Mouse (Mus musculus): Measurements from ENCODE around the gene Atad2b. TPM values are rescaled to one million over a fixed set of nuclear protein-coding genes. Genes with fewer than 3 reads are reported as not detected.

Atad2b gene
- polyA plus RNA-seq, 1 experiment from 2014 or later = 7.7 TPM

DNA sequence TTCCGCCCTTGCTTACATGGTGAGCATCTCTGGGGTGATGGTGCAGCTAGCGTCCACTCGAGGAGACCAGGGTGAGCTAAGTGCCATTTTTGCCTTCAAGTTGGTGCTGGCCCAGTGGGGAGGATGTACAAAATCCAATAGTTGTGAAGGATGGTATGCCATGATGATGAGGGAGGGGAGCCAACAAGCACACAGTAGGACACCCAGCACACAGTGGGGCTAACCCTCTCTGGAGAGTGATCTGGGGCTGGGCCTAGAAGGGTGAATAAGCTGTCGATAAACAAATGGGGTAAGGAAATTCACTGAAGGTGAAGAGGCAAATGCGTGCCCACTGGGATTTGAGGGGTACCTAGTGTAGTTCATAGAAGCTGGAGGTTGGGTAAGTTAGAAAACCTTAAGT is 167.6 kb downstream of the Atad2b start:
- H3K27ac ChIP-seq (ENCODE audit: low read length) = no peak overlapping the region
- H3K4me1 ChIP-seq (replicated peaks; ENCODE audit: control insufficient read depth, insufficient read depth, low read length) = peaks cover 7% of the 10 kb centered on the region
- no peaks in the 10 kb centered on the region for H3K9me3 ChIP-seq (ENCODE audit: control insufficient read depth, low read length)
- no peaks in the 10 kb centered on the region for H3K36me3 ChIP-seq (ENCODE audit: control insufficient read depth, insufficient read depth, low read length)
- WGBS = 91% methylated on average over 5 of the region's 5 CpGs
- no peak for ATAC-seq (ENCODE audit: low read depth)
- H3K27me3 ChIP-seq (ENCODE audit: control insufficient read depth, insufficient read depth, low read depth, low read length) = no peaks in the 10 kb centered on the region
- no peak overlapping the region for H3K4me2 ChIP-seq (ENCODE audit: low read depth, low read length)
- H3K9ac ChIP-seq (ENCODE audit: low read length) = no peak overlapping the region
- H3K4me3 ChIP-seq (ENCODE audit: low read length) = no peak overlapping the region

DNA sequence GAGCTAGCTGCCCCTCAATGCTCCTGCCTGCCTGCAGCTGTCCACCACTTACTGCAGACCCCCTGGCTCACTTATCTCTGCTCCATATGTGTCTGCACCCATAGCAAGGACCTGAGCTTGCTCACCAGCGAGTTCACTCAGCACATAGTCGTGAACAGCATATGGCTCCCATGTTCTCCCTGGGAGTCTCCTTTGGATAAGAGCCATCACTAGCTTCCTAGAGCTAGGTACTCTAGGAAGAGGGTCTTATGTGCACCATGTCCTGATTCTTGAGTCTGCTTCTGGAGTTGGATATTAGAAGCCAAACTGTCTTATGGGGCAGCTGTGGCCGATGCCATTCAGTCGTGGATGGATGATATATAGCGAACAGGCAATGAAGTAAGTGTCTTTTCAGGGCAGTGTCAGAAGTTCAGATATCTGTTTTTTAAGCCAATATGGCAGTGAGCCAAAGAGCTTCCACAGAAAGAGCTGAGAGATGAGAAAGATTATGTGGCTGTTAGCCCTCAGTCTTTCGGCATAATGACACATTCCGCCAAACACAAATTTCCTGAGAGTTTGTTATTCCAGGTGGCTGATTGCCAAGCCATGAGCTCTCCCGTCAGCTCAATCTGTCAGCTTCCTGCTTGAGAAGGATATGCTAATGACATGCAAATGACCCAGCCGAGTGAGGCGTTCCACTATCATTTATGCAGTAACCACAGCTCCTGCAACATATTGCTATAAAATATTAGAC is 170.8 kb downstream of the Atad2b start:
- H3K27ac ChIP-seq (ENCODE audit: low read length) = no peak overlapping the region
- ATAC-seq (ENCODE audit: low read depth) = peak; percentile 86

GRCm38 (mm10) chr12:5088639-5089038 is 171.5 kb downstream of the Atad2b start:
- Histone ChIP-seq H3K36me3 (ENCODE audit: control insufficient read depth, insufficient read depth, low read length) (no peaks in the 10 kb centered on the region), H3K27ac (ENCODE audit: low read length) (no peak overlapping the region), H3K9me3 (ENCODE audit: control insufficient read depth, low read length) (no peaks in the 10 kb centered on the region), H3K4me3 (ENCODE audit: low read length) (no peak overlapping the region), H3K4me1 (replicated peaks; ENCODE audit: control insufficient read depth, insufficient read depth, low read length) (peaks cover 7% of the 10 kb centered on the region), H3K4me2 (ENCODE audit: low read depth, low read length) (no peak overlapping the region), H3K27me3 (ENCODE audit: control insufficient read depth, insufficient read depth, low read depth, low read length) (no peaks in the 10 kb centered on the region), H3K9ac (ENCODE audit: low read length) (no peak overlapping the region)
- ATAC-seq (ENCODE audit: low read depth) = peak; percentile 26; the same call in 1 of the 2 replicates
- 29% methylated on average over 1 of the region's 1 CpGs for WGBS

More for the DNA sequence above, 170.8 kb downstream of the Atad2b start:
- no peak overlapping the region for H3K9ac ChIP-seq (ENCODE audit: low read length)
- no peak overlapping the region for H3K4me3 ChIP-seq (ENCODE audit: low read length)
- no peaks in the 10 kb centered on the region for H3K9me3 ChIP-seq (ENCODE audit: control insufficient read depth, low read length)
- no peaks in the 10 kb centered on the region for H3K36me3 ChIP-seq (ENCODE audit: control insufficient read depth, insufficient read depth, low read length)
- no peaks in the 10 kb centered on the region for H3K27me3 ChIP-seq (ENCODE audit: control insufficient read depth, insufficient read depth, low read depth, low read length)
- H3K4me2 ChIP-seq (ENCODE audit: low read depth, low read length) = peak overlapping the region; percentile 15; the same call in 1 of the 2 replicates
- 21% methylated on average over 10 of the region's 10 CpGs for WGBS
- peaks cover 7% of the 10 kb centered on the region for H3K4me1 ChIP-seq (replicated peaks; ENCODE audit: control insufficient read depth, insufficient read depth, low read length)

Other genes with a start within 250 kb of the Atad2b start
- gene Fam228a, start 178.9 kb upstream of the Atad2b start, polyA plus RNA-seq (2015; fragmentation: Nextera tagmentation; extraction: Ambion mirVana) = 0.13 and 0.34 TPM in 2 replicates
- 2.0 and 2.3 TPM in 2 replicates for gene Pfn4, start 148.3 kb upstream of the Atad2b start, polyA plus RNA-seq (2015; fragmentation: Nextera tagmentation; extraction: Ambion mirVana)
- gene Fam228b, start 148.1 kb upstream of the Atad2b start, polyA plus RNA-seq (2015; fragmentation: Nextera tagmentation; extraction: Ambion mirVana) = 2.6 and 2.8 TPM in 2 replicates
- 161 and 180 TPM in 2 replicates for gene Sf3b6, start 99.8 kb upstream of the Atad2b start, polyA plus RNA-seq (2015; fragmentation: Nextera tagmentation; extraction: Ambion mirVana)
- 8.8 and 9.3 TPM in 2 replicates for gene Fkbp1b, start 75.8 kb upstream of the Atad2b start, polyA plus RNA-seq (2015; fragmentation: Nextera tagmentation; extraction: Ambion mirVana)
- gene Wdcp, start 74.0 kb upstream of the Atad2b start, polyA plus RNA-seq (2015; fragmentation: Nextera tagmentation; extraction: Ambion mirVana) = 15.5 and 16.1 TPM in 2 replicates
- gene Mfsd2b, start 43.0 kb upstream of the Atad2b start, polyA plus RNA-seq (2015; fragmentation: Nextera tagmentation; extraction: Ambion mirVana) = 1.8 and 2.3 TPM in 2 replicates
- 24.7 and 25.4 TPM in 2 replicates for gene Ubxn2a, start 9.6 kb upstream of the Atad2b start, polyA plus RNA-seq (2015; fragmentation: Nextera tagmentation; extraction: Ambion mirVana)